Mouse (Mus musculus) forebrain, postnatal 0 days (tissue): Measurements from ENCODE around the gene Rbms2. TPM values are rescaled to one million over a fixed set of nuclear protein-coding genes. Genes with fewer than 3 reads are reported as not detected.

Source experiments
- ATAC-seq: fragments of 200-750 bp; cut with Nextera tagmentation; 2 replicates; pipeline ENCODE4 v1.8.0; 2017; ENCODE audit warnings: mild to moderate bottlenecking, moderate library complexity
- DNase-seq: peaks from one replicate; pipeline ENCODE4 v3.0.0-alpha.2; 2015
- H3K27ac ChIP-seq: fragments of 300-500 bp; sonication (generic); 2 replicates; pipeline ENCODE4 v1.5.1; 2014; ENCODE audit warnings: low read depth, mild to moderate bottlenecking, antibody characterized with exemption, low read length, moderate library complexity, mixed read lengths
- H3K27me3 ChIP-seq: fragments of 300-500 bp; sonication (generic); 2 replicates; pipeline ENCODE4 v1.6.1; 2014; ENCODE audit warnings: mild to moderate bottlenecking, low read length, mixed read lengths; ENCODE audit not compliant: insufficient read depth
- H3K36me3 ChIP-seq: fragments of 300-500 bp; sonication (generic); 2 replicates; pipeline ENCODE4 v1.6.1; 2014; ENCODE audit warnings: mild to moderate bottlenecking, moderate library complexity; ENCODE audit not compliant: insufficient read depth
- H3K4me1 ChIP-seq: fragments of 300-500 bp; sonication (generic); 2 replicates; pipeline ENCODE4 v1.6.1; 2014; ENCODE audit warnings: antibody characterized with exemption; ENCODE audit not compliant: insufficient read depth
- H3K4me2 ChIP-seq: fragments of 300-500 bp; sonication (generic); 2 replicates; pipeline ENCODE4 v1.6.1; 2014; ENCODE audit warnings: low read depth, mild to moderate bottlenecking, moderate library complexity
- H3K4me3 ChIP-seq: fragments of 300-500 bp; sonication (generic); 2 replicates; pipeline ENCODE4 v1.5.1; 2014; ENCODE audit warnings: low read depth, low read length, mixed read lengths
- H3K9ac ChIP-seq: fragments of 300-500 bp; sonication (generic); 2 replicates; pipeline ENCODE4 v1.6.1; 2014; ENCODE audit warnings: mild to moderate bottlenecking
- H3K9me3 ChIP-seq: fragments of 300-500 bp; sonication (generic); 2 replicates; pipeline ENCODE4 v1.6.1; 2016; ENCODE audit warnings: low read length
- CTCF ChIP-seq: sonication (generic); IDR thresholded peaks from 2 replicates; pipeline ENCODE4 v1.5.1; 2016; ENCODE audit warnings: antibody characterized with exemption, control low read depth, low read depth
- WGBS: fragments of 180-500 bp; shearing (Covaris S2); extraction: QIAGEN DNeasy Blood & Tissue Kit; methylation state at CpG from one replicate; pipeline ENCODE4 v1.1.7; 2014; 5-methylcytosine and 5-hydroxymethylcytosine counted together
- polyA plus RNA-seq: library from polyadenylated mRNA; unstranded; fragments of >200 nt; fragmentation: Nextera tagmentation; extraction: Ambion mirVana; gene quantifications from 2 replicates; pipeline ENCODE4 v1.2.1, GENCODE M21; 2015
- total RNA-seq: library from RNA; depleted of rRNA; stranded (reverse); fragments of >200 nt; gene quantifications from 2 replicates; pipeline ENCODE4 v1.2.3, GENCODE M21; 2014

Gene Rbms2
- total and polyA plus RNA-seq, 2 experiments from 2014 or later: 5.6 to 9.9 TPM

DNA sequence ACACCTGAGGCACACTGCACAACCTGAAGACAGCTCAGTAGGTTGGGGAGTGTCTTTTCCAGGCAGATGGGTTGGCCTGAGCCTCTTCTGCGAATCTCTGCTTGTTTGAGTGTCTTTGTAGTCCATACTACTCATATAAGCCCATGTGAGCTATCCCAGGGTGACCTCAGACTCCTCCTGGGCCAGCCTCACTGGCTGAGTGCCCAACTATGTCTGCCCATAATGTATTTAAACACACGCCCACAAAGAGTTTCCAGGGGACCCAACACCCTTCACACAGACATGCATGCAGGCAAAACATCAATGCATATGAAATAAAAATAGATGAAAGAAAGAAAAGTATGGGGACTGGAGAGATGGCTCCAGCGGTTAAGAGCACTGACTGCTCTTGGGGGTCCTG, 26.1 kb downstream of the Rbms2 start:
- no peak overlapping the region for H3K4me2 ChIP-seq
- WGBS: 68% methylated on average over 3 of the region's 3 CpGs
- H3K9ac ChIP-seq: no peak overlapping the region
- no peak for DNase-seq
- H3K4me3 ChIP-seq: no peak overlapping the region
- H3K27ac ChIP-seq: no peak overlapping the region
- no peaks in the 10 kb centered on the region for H3K9me3 ChIP-seq
- H3K4me1 ChIP-seq: no peaks in the 10 kb centered on the region
- H3K27me3 ChIP-seq: no peaks in the 10 kb centered on the region
- TF ChIP-seq CTCF: no peak
- H3K36me3 ChIP-seq: no peaks in the 10 kb centered on the region
- ATAC-seq: no peak

DNA sequence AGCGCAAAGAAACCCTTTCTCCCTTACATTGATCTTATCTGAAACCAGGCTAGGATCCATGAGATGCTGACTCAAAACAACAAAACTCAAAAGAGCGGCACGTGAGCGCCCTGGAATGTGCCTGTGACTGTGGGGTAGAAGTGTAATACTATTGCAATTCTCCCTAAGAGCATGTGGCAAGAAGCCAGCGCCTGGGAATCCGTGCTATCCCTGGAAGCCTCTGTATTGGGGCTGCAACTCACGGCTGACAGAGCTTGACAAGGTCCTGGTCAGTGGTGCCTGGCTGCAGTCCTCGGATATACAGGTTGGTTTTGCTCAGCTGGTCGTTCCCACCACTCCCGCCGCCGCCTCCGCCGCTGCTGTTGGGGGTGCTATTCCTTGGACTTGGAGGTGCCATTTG, 29.2 kb downstream of the Rbms2 start:
- no peak overlapping the region for H3K27ac ChIP-seq
- H3K4me3 ChIP-seq: no peak overlapping the region
- 81% methylated on average over 14 of the region's 14 CpGs for WGBS
- H3K4me1 ChIP-seq: no peaks in the 10 kb centered on the region
- ATAC-seq: no peak
- no peaks in the 10 kb centered on the region for H3K36me3 ChIP-seq
- H3K9ac ChIP-seq: no peak overlapping the region
- no peak for DNase-seq
- H3K4me2 ChIP-seq: no peak overlapping the region
- no peaks in the 10 kb centered on the region for H3K9me3 ChIP-seq
- TF ChIP-seq CTCF: no peak
- H3K27me3 ChIP-seq: no peaks in the 10 kb centered on the region

DNA sequence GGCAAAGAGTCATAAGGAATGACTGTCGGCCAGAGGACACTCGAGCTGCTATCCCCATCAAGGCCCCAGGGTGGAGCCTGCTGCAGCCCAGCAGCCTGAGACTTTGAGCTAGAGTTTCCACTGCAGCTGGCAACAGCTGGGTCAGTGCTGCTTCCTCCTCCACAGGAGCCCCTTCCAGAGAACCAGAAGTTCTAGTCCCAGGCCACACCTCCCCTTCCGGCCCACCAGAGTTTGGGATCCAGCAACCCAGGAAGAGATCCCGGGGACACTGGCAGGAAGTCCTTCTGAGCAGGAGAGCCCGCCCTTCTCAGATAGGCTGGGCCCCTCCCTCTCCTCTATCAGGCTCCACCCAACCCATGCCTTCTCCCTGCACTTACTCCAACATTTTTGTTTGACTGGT, 30.5 kb downstream of the Rbms2 start:
- H3K4me2 ChIP-seq: no peak overlapping the region
- DNase-seq: no peak
- no peak overlapping the region for H3K4me3 ChIP-seq
- H3K9ac ChIP-seq: no peak overlapping the region
- no peaks in the 10 kb centered on the region for H3K36me3 ChIP-seq
- 10% methylated on average over 5 of the region's 5 CpGs for WGBS
- no peaks in the 10 kb centered on the region for H3K9me3 ChIP-seq
- no peak; the same call in 1 of the 2 replicates for TF ChIP-seq CTCF
- no peaks in the 10 kb centered on the region for H3K27me3 ChIP-seq
- ATAC-seq: peak; percentile 62
- H3K4me1 ChIP-seq: no peaks in the 10 kb centered on the region
- H3K27ac ChIP-seq: no peak overlapping the region

DNA sequence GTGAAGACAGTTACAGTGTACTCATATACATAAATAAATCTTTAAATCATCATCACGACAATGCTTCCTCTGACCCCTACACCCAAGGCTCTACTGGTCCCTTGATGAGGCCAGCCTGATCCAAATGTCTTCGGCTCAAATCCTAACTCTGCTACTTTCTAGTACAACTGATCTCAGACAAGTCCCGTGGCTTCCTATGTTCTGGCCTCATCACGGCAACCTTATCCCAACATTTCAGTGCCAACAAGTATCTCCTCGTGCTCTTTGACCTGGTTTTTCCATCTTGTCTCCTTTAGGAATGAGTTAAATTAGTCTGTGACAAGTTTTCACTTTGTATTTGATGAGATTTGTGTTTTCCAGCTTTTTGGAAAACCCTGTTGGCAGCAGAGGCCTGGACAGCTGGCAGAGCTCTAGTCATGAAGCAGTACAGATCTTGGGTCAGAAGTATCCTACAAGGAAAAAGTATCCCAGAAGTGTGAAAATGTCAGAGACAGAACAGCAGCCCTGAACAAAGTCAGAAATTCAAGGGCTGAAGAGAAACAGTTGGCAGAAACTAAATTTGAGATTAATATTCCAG, 31.2 kb downstream of the Rbms2 start:
- Histone ChIP-seq H3K4me3 (no peak overlapping the region), H3K4me2 (no peak overlapping the region), H3K36me3 (no peaks in the 10 kb centered on the region), H3K4me1 (no peaks in the 10 kb centered on the region), H3K27ac (no peak overlapping the region), H3K27me3 (no peaks in the 10 kb centered on the region), H3K9ac (no peak overlapping the region), H3K9me3 (no peaks in the 10 kb centered on the region)
- ATAC-seq (no peak), DNase-seq (no peak)
- 87% methylated on average over 5 of the region's 5 CpGs for WGBS
- TF ChIP-seq CTCF: no peak

DNA sequence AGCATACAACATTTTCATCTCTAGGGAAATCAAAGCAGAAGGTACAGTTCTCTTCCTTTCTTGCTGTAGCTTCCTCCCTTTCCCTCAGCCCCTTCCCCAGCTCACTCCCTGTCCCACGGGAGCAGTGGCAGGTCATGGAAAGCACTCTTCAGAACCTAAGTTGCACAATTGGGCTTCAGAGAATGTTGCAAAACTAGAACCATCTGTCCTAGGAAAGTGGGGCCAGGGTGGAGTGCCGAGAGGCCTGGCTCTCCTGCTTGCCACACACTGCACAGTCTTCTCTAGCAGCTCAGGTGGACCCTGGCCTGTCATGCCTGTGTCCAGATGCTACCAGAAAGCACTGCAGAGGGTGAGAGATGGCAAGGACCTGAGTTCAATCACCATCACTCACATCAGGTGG, 35.1 kb downstream of the Rbms2 start:
- no peaks in the 10 kb centered on the region for H3K9me3 ChIP-seq
- H3K36me3 ChIP-seq: no peaks in the 10 kb centered on the region
- WGBS: 91% methylated on average over 2 of the region's 2 CpGs
- no peak for TF ChIP-seq CTCF
- H3K27me3 ChIP-seq: no peaks in the 10 kb centered on the region
- ATAC-seq: no peak
- DNase-seq: no peak
- no peaks in the 10 kb centered on the region for H3K4me1 ChIP-seq
- no peak overlapping the region for H3K9ac ChIP-seq
- H3K27ac ChIP-seq: no peak overlapping the region
- H3K4me2 ChIP-seq: no peak overlapping the region
- H3K4me3 ChIP-seq: no peak overlapping the region

DNA sequence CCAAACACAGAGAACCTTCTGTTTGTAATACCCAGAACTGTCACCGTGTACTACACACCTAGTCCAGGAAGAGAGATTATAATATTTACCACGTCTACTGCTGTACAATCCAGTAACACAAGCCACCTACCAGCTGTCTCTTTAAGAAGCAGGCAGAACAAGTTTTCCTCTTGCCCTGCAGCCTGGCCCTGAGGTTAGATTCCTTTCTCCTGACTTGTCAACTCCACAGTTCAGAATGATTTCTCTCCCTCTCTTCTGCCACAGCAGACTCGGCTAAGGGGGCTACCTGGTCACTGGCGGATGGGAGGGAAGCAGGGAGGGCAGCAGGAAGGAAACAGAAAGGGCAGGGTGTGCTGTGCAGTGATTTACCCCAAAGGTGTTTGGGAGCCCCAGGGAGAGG, 36.4 kb downstream of the Rbms2 start:
- H3K36me3 ChIP-seq: no peaks in the 10 kb centered on the region
- no peak overlapping the region for H3K4me3 ChIP-seq
- no peak overlapping the region for H3K4me2 ChIP-seq
- no peak for TF ChIP-seq CTCF
- ATAC-seq (no peak), DNase-seq (no peak)
- H3K9me3 ChIP-seq: no peaks in the 10 kb centered on the region
- H3K9ac ChIP-seq: no peak overlapping the region
- 80% methylated on average over 4 of the region's 4 CpGs for WGBS
- no peak overlapping the region for H3K27ac ChIP-seq
- no peaks in the 10 kb centered on the region for H3K27me3 ChIP-seq
- no peaks in the 10 kb centered on the region for H3K4me1 ChIP-seq

DNA sequence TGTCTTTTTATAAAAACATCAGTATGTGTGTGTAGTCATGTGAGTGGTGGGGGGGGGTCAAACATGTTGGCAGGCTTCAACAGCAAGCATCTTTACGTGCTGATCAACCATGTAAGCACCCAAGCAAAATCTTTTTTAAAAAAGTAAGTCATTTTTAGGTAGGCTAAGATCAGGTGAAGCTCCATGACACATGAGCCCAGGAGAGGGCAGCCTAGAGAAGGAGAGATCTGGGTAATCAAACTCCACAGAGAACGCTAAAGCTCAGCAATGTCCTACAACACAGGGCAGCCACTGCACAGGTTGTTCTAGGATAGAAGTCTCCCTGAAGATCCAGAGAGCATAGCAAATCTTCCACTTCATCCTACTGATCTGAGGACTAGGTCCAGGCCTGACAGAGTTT, 37.9 kb downstream of the Rbms2 start:
- no peak overlapping the region for H3K27ac ChIP-seq
- TF ChIP-seq CTCF: peak; percentile 45; the same call in 1 of the 2 replicates
- WGBS: 63% methylated on average over 2 of the region's 2 CpGs
- no peaks in the 10 kb centered on the region for H3K27me3 ChIP-seq
- no peak overlapping the region for H3K4me3 ChIP-seq
- no peak for ATAC-seq
- H3K4me2 ChIP-seq: no peak overlapping the region
- H3K36me3 ChIP-seq: no peaks in the 10 kb centered on the region
- H3K9ac ChIP-seq: no peak overlapping the region
- no peaks in the 10 kb centered on the region for H3K4me1 ChIP-seq
- H3K9me3 ChIP-seq: no peaks in the 10 kb centered on the region
- peak; percentile 24 for DNase-seq
